Mouse (Mus musculus) brain, embryonic 18.5 days (tissue): ENCODE data around the gene Trim27.

ENCODE experiments used
- DNase-seq: peaks from one replicate; pipeline ENCODE4 v3.0.0-alpha.2; 2012; ENCODE audit warnings: low read depth, low spot score

Trim27 gene

GRCm38 (mm10) chr13:21172241-21173027 lies 6.8 kb upstream of the Trim27 start:
- DNase-seq: no peak

GRCm38 (mm10) chr13:21173072-21173471 lies 6.2 kb upstream of the Trim27 start:
- DNase-seq: no peak

- no peak for DNase-seq
These were observed 2.5 kb upstream of the Trim27 start for GRCm38 (mm10) chr13:21176733-21177132.

- DNase-seq: no peak
These were observed 1.6 kb upstream of the Trim27 start for GRCm38 (mm10) chr13:21177657-21178056.

GRCm38 (mm10) chr13:21178364-21178763 lies 881 bp upstream of the Trim27 start:
- no peak for DNase-seq

GRCm38 (mm10) chr13:21179724-21180550 lies 692 bp downstream of the Trim27 start:
- peak; percentile 83 for DNase-seq

GRCm38 (mm10) chr13:21180551-21181530 lies 1.6 kb downstream of the Trim27 start:
- DNase-seq: no peak

- no peak for DNase-seq
These were observed 2.8 kb downstream of the Trim27 start for GRCm38 (mm10) chr13:21181996-21182395.

- no peak for DNase-seq
These were observed 3.8 kb downstream of the Trim27 start for GRCm38 (mm10) chr13:21183066-21183465.

GRCm38 (mm10) chr13:21183661-21184060 lies 4.4 kb downstream of the Trim27 start:
- DNase-seq: no peak

GRCm38 (mm10) chr13:21185521-21185920 lies 6.3 kb downstream of the Trim27 start:
- DNase-seq: no peak

GRCm38 (mm10) chr13:21195406-21196228 lies 16.4 kb downstream of the Trim27 start:
- DNase-seq: no peak

- DNase-seq: no peak
These were observed 18.5 kb downstream of the Trim27 start for GRCm38 (mm10) chr13:21197721-21198120.

- DNase-seq: no peak
These were observed 19.1 kb downstream of the Trim27 start for GRCm38 (mm10) chr13:21198313-21198712.

- DNase-seq: no peak
These were observed 20.1 kb downstream of the Trim27 start for GRCm38 (mm10) chr13:21199046-21200028.

GRCm38 (mm10) chr13:21200043-21200999 lies 21.1 kb downstream of the Trim27 start:
- DNase-seq: peak; percentile 88

GRCm38 (mm10) chr13:21215275-21215983 lies 36.2 kb downstream of the Trim27 start:
- no peak for DNase-seq

- DNase-seq: no peak
These were observed 37.5 kb downstream of the Trim27 start for GRCm38 (mm10) chr13:21216781-21217180.
